Mouse (Mus musculus) sigmoid colon, adult 10 weeks (tissue): ENCODE measurements around the gene Gpatch4. TPM values are rescaled to one million over a fixed set of nuclear protein-coding genes. Genes with fewer than 3 reads are reported as not detected.

Source experiments
- polyA plus RNA-seq: library from polyadenylated mRNA; stranded (reverse); fragments of 350-450 nt; fragmentation: Illumina TruSeq; extraction: RNeasy Lipid Tissue Mini Kit (QIAGEN cat#74804); gene quantifications from one replicate; pipeline ENCODE4 v1.2.3, GENCODE M21; 2014; ENCODE audit warnings: low read depth, low replicate concordance

Gpatch4 gene
- polyA plus RNA-seq = 5.5 TPM

DNA sequence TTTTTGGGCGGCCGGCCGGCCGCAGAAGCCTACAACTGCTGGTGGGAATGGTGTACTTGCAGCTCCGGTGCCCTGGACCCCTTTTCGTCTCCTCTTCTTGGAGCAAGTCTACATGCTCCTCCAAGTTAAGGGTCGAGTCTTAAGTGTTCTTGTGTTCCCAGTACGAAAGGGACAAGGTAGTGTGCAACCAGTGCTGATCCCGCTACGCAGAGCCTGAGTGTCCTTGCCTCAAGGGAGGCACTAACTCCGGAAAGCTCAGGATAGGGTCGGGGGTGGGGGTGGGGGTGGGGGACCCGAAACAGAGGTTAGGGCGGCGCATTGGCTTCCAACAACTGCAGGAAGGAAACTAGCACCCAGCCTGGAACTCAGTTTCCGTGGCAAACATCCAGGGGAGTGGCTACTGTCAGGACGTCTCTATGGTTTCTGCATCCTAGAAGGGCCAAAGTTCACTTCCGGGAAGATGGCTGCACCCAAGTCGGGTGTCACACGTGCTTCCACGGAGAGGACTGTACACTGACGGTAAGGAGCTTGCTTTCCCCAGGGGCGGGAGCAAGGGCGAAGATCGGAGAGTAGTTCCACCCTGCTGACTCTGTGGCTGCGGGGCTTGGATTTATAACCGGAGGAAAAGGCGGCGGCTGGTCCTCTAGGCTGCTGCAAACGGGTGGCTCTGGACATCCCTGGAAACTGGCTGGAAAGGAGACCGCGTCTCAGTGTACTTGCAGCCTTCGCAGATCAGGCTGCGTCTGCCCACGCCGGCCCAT, at the start of gene Gpatch4:
Gene Gpatch4, plus strand, starts transcription at position 448 of the 761 bp plus-strand sequence.

DNA sequence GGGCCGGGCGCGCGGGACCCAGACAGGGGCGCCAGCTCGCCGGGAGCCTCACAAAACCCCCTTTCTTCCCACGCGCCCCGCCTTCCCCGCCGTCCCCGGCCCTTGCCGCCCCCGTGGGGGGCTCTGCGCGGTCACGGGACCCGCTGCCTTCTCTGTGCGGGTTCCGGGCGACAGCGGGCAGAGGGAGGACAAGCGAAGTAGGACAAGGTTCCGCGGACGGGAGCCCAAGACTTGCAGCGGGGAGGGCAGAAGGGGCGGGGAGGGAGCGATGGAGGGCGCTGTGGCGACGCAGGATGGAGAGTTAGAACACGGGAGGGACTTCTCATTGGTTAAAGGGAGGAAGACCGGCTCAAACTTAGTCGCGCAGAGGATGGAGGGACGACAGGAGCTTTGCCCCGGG, 42.7 kb upstream of the Gpatch4 start, which contains the start of gene Bcan:
Gene Bcan, minus strand, starts transcription at position 50 of the 400 bp plus-strand sequence.

DNA sequence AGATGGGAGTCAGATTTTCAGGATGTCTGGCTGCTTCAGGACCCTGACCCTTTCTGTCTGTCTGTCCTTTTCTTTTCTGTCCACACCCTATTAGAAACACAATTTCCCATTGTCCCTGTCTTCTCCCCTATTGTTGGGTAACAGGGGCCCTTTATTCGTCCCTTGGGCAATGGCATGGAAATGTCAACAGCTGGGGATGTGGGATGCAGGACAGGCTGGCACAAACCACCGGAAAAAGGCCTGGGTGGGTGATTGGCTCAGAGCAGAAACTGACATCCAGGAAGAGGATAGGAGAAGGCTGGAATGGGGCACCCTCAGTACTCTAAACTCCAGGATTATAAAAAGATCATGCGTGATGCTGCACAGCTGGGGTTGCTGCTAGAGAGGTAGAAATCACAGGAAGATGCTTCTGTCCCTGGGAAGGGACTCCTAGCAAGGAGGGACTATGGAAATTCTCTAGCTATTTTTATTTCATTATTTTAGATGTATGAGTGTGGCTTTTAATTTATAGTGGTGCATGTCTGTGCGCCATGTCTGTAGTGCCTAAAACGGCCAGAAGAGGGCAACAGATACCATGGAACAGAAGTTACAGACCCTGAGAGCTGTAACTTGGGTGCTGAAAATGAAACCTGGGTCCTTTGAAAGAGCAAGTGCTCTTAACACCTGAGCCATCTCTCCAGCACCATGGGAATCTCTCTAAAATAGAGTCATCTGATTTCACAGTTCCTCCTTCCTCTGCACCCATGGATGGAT, 15.3 kb upstream of the Gpatch4 start, which contains the start of gene Hapln2:
Gene Hapln2, minus strand, starts transcription at position 150 of the 753 bp plus-strand sequence.

DNA sequence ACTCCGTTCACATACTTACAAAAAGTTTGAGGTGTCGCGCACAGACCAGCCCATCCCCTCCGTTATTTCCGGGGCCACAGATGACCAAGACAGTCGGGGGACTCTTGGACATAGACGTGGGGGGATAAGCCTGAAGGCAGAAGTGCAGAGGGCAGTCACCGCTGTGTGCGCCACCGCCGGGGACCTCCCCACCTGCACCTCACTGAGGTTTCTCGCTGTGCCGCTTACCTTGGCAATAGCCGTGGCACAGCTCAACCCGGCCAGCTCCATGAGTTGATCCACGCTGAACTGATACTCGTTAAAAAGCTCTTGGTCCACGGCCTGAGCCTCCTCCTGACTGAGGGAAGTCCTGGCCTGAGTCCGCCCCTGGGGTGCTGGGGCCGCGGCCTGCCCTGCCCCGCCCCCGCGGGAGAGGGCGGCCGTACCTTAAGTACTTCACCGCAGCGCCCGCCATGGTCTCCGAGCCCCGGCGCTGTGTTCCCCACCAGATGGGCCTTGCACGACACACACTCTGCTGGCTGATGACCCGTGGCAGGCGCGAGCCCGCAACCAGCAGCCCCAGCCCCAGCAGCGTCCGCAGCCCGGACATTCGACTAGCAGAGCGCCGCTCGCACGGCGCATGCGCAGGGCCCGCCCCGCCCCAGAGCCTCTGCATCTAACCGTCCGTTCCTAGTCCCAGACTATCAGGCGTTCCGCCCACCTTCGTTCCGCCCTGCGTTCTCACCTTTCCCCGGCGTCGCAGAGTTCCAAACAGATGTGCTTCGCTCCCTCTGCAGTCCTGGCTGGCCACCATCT, 15.2 kb downstream of the Gpatch4 start, which contains the start of gene Naxe:
Gene Naxe, minus strand, starts transcription at position 594 of the 795 bp plus-strand sequence.

DNA sequence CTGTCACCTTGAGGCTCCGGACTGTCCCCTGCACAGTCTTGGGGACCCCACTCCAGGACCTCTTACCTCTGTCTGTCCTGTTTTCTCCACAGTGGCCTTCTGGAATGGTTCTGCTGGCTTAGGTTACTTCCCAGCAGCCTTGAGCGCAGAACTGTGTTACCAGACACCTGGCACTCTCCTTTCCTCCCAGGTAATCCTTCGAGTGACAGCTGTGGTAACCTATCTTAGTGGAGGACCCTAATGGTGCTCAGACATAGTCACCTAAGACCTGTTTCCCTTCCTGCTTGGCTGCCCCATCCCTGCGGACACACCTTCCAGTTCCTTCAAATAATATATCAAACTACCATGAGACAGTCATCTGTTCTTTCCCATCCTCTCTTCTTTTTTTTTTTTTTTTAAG, 35.3 kb downstream of the Gpatch4 start, which contains the start of gene Ttc24:
Gene Ttc24, minus strand, starts transcription at position 101 of the 400 bp plus-strand sequence.

DNA sequence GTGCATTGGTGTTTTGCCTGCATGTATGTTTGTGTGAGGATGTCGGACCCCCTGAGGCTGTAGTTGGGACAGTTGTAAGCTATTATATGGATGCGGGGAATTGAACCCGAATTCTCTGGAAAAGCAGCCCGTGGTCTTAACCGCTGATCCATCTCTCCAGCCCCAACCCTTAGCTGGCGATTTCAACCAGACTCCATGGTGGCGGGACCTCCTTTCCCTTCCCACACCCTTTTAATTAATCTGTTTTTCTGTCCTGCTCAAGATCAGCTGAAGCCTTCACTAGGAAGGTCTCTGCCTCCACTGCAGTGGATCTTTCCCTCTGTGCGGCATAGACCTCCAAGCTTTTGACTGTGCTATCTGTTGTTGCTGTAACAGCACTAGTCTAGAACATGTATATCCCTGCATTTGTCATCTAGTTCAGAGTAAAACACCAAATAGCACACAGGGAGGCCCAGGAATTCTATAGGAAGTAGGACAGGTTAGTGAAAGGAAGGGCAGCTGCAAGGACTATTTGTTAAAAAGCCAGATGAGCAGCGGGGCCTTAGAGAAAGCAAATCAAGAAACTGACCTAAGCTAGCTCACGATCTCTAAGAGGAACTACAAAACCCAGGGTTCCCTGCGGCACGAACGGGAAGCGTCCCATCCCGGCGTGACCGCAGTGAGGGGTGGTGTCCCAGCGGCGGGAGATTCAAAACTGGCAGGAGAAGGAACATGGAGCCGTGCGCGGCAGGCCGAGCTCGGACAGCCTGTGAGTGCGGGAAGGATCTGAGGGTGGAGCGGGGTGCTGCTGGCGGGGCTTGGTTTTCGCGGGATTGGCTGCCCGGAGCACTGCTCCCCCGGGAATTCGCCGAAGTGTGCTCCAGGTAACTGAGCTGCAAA, 38.7 kb downstream of the Gpatch4 start, which contains the start of gene Iqgap3:
Gene Iqgap3, plus strand, starts transcription at position 627 of the 879 bp plus-strand sequence.

Other genes with a start within 250 kb of the Gpatch4 start
- gene Ntrk1, start 247.9 kb upstream of the Gpatch4 start, polyA plus RNA-seq = not detected
- 0.28 TPM for gene Insrr, start 246.2 kb upstream of the Gpatch4 start, polyA plus RNA-seq
- gene Pear1, start 218.8 kb upstream of the Gpatch4 start, polyA plus RNA-seq = 0.50 TPM
- gene Sh2d2a, start 196.4 kb upstream of the Gpatch4 start, polyA plus RNA-seq = 0.22 TPM
- 3.7 TPM for gene Prcc, start 157.5 kb upstream of the Gpatch4 start, polyA plus RNA-seq
- 113 TPM for gene Hdgf, start 136.8 kb upstream of the Gpatch4 start, polyA plus RNA-seq
- gene Mrpl24, start 123.6 kb upstream of the Gpatch4 start, polyA plus RNA-seq = 171 TPM
- gene Isg20l2, start 112.8 kb upstream of the Gpatch4 start, polyA plus RNA-seq = 31.3 TPM
- 12.1 TPM for gene Rrnad1, start 112.4 kb upstream of the Gpatch4 start, polyA plus RNA-seq
- gene Crabp2, start 94.4 kb upstream of the Gpatch4 start, polyA plus RNA-seq = not detected
- 2.8 TPM for gene Nes, start 72.0 kb upstream of the Gpatch4 start, polyA plus RNA-seq
- gene Bcan, start 42.9 kb upstream of the Gpatch4 start, polyA plus RNA-seq = not detected
- not detected for gene Hapln2, start 15.5 kb upstream of the Gpatch4 start, polyA plus RNA-seq
- 15.5 TPM for gene Naxe, start 15.4 kb downstream of the Gpatch4 start, polyA plus RNA-seq
- gene Ttc24, start 35.2 kb downstream of the Gpatch4 start, polyA plus RNA-seq = not detected
- gene Iqgap3, start 38.9 kb downstream of the Gpatch4 start, polyA plus RNA-seq = 0.54 TPM
- 18.0 TPM for gene Mef2d, start 99.3 kb downstream of the Gpatch4 start, polyA plus RNA-seq
- not detected for gene Rhbg, start 211.6 kb downstream of the Gpatch4 start, polyA plus RNA-seq
- not detected for gene Gm38392, start 244.1 kb downstream of the Gpatch4 start, polyA plus RNA-seq